Mouse (Mus musculus) lung, embryonic 16.5 days (tissue): ENCODE measurements around the gene Sdccag8. TPM values are rescaled to one million over a fixed set of nuclear protein-coding genes. Genes with fewer than 3 reads are reported as not detected.

Experiments
- ATAC-seq: fragments of 200-750 bp; cut with Nextera tagmentation; 2 replicates; pipeline ENCODE4 v1.8.0; 2017; ENCODE audit warnings: low read depth, mild to moderate bottlenecking, moderate library complexity
- H3K27ac ChIP-seq: fragments of 300-500 bp; sonication (generic); 2 replicates; pipeline ENCODE4 v1.5.1; 2014; ENCODE audit warnings: mild to moderate bottlenecking, control low read depth, low read length
- H3K27me3 ChIP-seq: fragments of 300-500 bp; sonication (generic); 2 replicates; pipeline ENCODE4 v1.6.1; 2014; ENCODE audit warnings: low read depth, low read length, mixed read lengths; ENCODE audit not compliant: control insufficient read depth, insufficient read depth
- H3K36me3 ChIP-seq: fragments of 300-500 bp; sonication (generic); 2 replicates; pipeline ENCODE4 v1.6.1; 2014; ENCODE audit warnings: low read length; ENCODE audit not compliant: control insufficient read depth, insufficient read depth
- H3K4me1 ChIP-seq: fragments of 300-500 bp; sonication (generic); replicated peaks from 2 replicates; pipeline ENCODE4 v1.6.1; 2014; ENCODE audit warnings: low read length, mixed read lengths; ENCODE audit not compliant: control insufficient read depth, insufficient read depth
- H3K4me2 ChIP-seq: fragments of 300-500 bp; sonication (generic); 2 replicates; pipeline ENCODE4 v1.6.1; 2014; ENCODE audit warnings: low read depth, low read length, control low read depth
- H3K4me3 ChIP-seq: fragments of 300-500 bp; sonication (generic); 2 replicates; pipeline ENCODE4 v1.5.1; 2014; ENCODE audit warnings: mild to moderate bottlenecking, low read length, control low read depth
- H3K9ac ChIP-seq: fragments of 300-500 bp; sonication (generic); 2 replicates; pipeline ENCODE4 v1.6.1; 2014; ENCODE audit warnings: low read length, control low read depth
- H3K9me3 ChIP-seq: fragments of 300-500 bp; sonication (generic); 2 replicates; pipeline ENCODE4 v1.6.1; 2016; ENCODE audit warnings: low read length; ENCODE audit not compliant: control insufficient read depth
- WGBS: fragments of 180-500 bp; shearing (Covaris S2); extraction: QIAGEN DNeasy Blood & Tissue Kit; methylation state at CpG from one replicate; pipeline ENCODE4 v1.1.7; 2014; 5-methylcytosine and 5-hydroxymethylcytosine counted together
- polyA plus RNA-seq: library from polyadenylated mRNA; unstranded; fragments of >200 nt; fragmentation: Nextera tagmentation; extraction: Ambion mirVana; gene quantifications from 2 replicates; pipeline ENCODE4 v1.2.1, GENCODE M21; 2015

Gene Sdccag8
- polyA plus RNA-seq, 1 experiment from 2014 or later = 16.9 TPM

GRCm38 (mm10) chr1:176973356-176974088 is 159.1 kb downstream of the Sdccag8 start:
- no peaks in the 10 kb centered on the region for H3K9me3 ChIP-seq
- no peaks in the 10 kb centered on the region for H3K4me1 ChIP-seq
- H3K27me3 ChIP-seq = no peaks in the 10 kb centered on the region
- H3K4me2 ChIP-seq = no peak overlapping the region
- H3K9ac ChIP-seq = no peak overlapping the region
- no peak overlapping the region for H3K4me3 ChIP-seq
- no peak for ATAC-seq
- H3K27ac ChIP-seq = no peak overlapping the region
- WGBS = 80% methylated on average over 6 of the region's 6 CpGs
- no peaks in the 10 kb centered on the region for H3K36me3 ChIP-seq

- no peak overlapping the region for H3K4me2 ChIP-seq
- H3K4me1 ChIP-seq = no peaks in the 10 kb centered on the region
- H3K36me3 ChIP-seq = no peaks in the 10 kb centered on the region
- no peaks in the 10 kb centered on the region for H3K9me3 ChIP-seq
- no peak overlapping the region for H3K9ac ChIP-seq
- no peak for ATAC-seq
- no peak overlapping the region for H3K27ac ChIP-seq
- H3K27me3 ChIP-seq = no peaks in the 10 kb centered on the region
- H3K4me3 ChIP-seq = no peak overlapping the region
These were observed 164.8 kb downstream of the Sdccag8 start for GRCm38 (mm10) chr1:176979235-176979634.

GRCm38 (mm10) chr1:176980140-176980539 is 165.7 kb downstream of the Sdccag8 start:
- Histone ChIP-seq H3K4me1 (no peaks in the 10 kb centered on the region; the same call in 1 of the 2 replicates), H3K4me3 (no peak overlapping the region), H3K27ac (no peak overlapping the region), H3K36me3 (no peaks in the 10 kb centered on the region), H3K9ac (no peak overlapping the region), H3K27me3 (no peaks in the 10 kb centered on the region), H3K9me3 (no peaks in the 10 kb centered on the region), H3K4me2 (no peak overlapping the region)
- 79% methylated on average over 5 of the region's 5 CpGs for WGBS
- ATAC-seq = no peak

GRCm38 (mm10) chr1:176980801-176981400 is 166.4 kb downstream of the Sdccag8 start:
- H3K36me3 ChIP-seq = no peaks in the 10 kb centered on the region

GRCm38 (mm10) chr1:176981511-176981910 is 167.1 kb downstream of the Sdccag8 start:
- ATAC-seq = no peak
- Histone ChIP-seq H3K4me1 (peaks cover 7% of the 10 kb centered on the region; the same call in 1 of the 2 replicates), H3K4me3 (no peak overlapping the region), H3K9ac (no peak overlapping the region), H3K9me3 (no peaks in the 10 kb centered on the region), H3K27me3 (no peaks in the 10 kb centered on the region), H3K27ac (no peak overlapping the region), H3K36me3 (no peaks in the 10 kb centered on the region), H3K4me2 (no peak overlapping the region)
- WGBS = 93% methylated on average over 2 of the region's 2 CpGs

More at GRCm38 (mm10) chr1:176980801-176981400, 166.4 kb downstream of the Sdccag8 start:
- H3K4me3 ChIP-seq = no peak overlapping the region
- no peak overlapping the region for H3K27ac ChIP-seq
- no peak for ATAC-seq
- peaks cover 2% of the 10 kb centered on the region; the same call in 1 of the 2 replicates for H3K4me1 ChIP-seq
- H3K9me3 ChIP-seq = no peaks in the 10 kb centered on the region
- WGBS = 82% methylated on average over 10 of the region's 10 CpGs
- H3K9ac ChIP-seq = no peak overlapping the region
- no peak overlapping the region for H3K4me2 ChIP-seq
- H3K27me3 ChIP-seq = no peaks in the 10 kb centered on the region

GRCm38 (mm10) chr1:176982671-176983070 is 168.2 kb downstream of the Sdccag8 start:
- no peak overlapping the region for H3K4me2 ChIP-seq
- no peaks in the 10 kb centered on the region for H3K9me3 ChIP-seq
- H3K4me3 ChIP-seq = no peak overlapping the region
- peaks cover 18% of the 10 kb centered on the region; the same call in 1 of the 2 replicates for H3K4me1 ChIP-seq
- whole genome bisulfite sequencing = 61% methylated on average over 8 of the region's 8 CpGs
- peak; percentile 52 for ATAC-seq
- H3K9ac ChIP-seq = no peak overlapping the region
- H3K27ac ChIP-seq = no peak overlapping the region
- no peaks in the 10 kb centered on the region for H3K27me3 ChIP-seq
- H3K36me3 ChIP-seq = no peaks in the 10 kb centered on the region

- H3K36me3 ChIP-seq = no peaks in the 10 kb centered on the region
- H3K27me3 ChIP-seq = no peaks in the 10 kb centered on the region
- no peak overlapping the region for H3K27ac ChIP-seq
- no peak overlapping the region for H3K4me3 ChIP-seq
- 49% methylated on average over 6 of the region's 6 CpGs for WGBS
- peaks cover 18% of the 10 kb centered on the region; the same call in 1 of the 2 replicates for H3K4me1 ChIP-seq
- no peak for ATAC-seq
- no peaks in the 10 kb centered on the region for H3K9me3 ChIP-seq
- no peak overlapping the region for H3K4me2 ChIP-seq
- H3K9ac ChIP-seq = no peak overlapping the region
These were observed 171.2 kb downstream of the Sdccag8 start for GRCm38 (mm10) chr1:176985691-176986090.

GRCm38 (mm10) chr1:176986275-176986674 is 171.8 kb downstream of the Sdccag8 start:
- Histone ChIP-seq H3K27me3 (no peaks in the 10 kb centered on the region), H3K9ac (no peak overlapping the region), H3K4me3 (no peak overlapping the region), H3K27ac (no peak overlapping the region), H3K4me2 (no peak overlapping the region), H3K4me1 (peaks cover 18% of the 10 kb centered on the region; the same call in 1 of the 2 replicates), H3K36me3 (no peaks in the 10 kb centered on the region), H3K9me3 (no peaks in the 10 kb centered on the region)
- ATAC-seq = peak; percentile 32; the same call in 1 of the 2 replicates
- WGBS = 45% methylated on average over 6 of the region's 6 CpGs

- ATAC-seq = peak; percentile 57
- no peak overlapping the region for H3K4me3 ChIP-seq
- H3K9me3 ChIP-seq = no peaks in the 10 kb centered on the region
- H3K4me2 ChIP-seq = no peak overlapping the region
- 38% methylated on average over 6 of the region's 6 CpGs for WGBS
- no peaks in the 10 kb centered on the region for H3K36me3 ChIP-seq
- H3K9ac ChIP-seq = no peak overlapping the region
- no peaks in the 10 kb centered on the region for H3K27me3 ChIP-seq
- peaks cover 18% of the 10 kb centered on the region; the same call in 1 of the 2 replicates for H3K4me1 ChIP-seq
- no peak overlapping the region for H3K27ac ChIP-seq
These were observed 172.7 kb downstream of the Sdccag8 start for GRCm38 (mm10) chr1:176986990-176987740.
